Mouse (Mus musculus) neural tube, embryonic 11.5 days (tissue): Measurements from ENCODE around the gene Malsu1. TPM values are rescaled to one million over a fixed set of nuclear protein-coding genes. Genes with fewer than 3 reads are reported as not detected.

Experiments
- ATAC-seq: fragments of 200-750 bp; cut with Nextera tagmentation; 2 replicates; pipeline ENCODE4 v1.8.0; 2017; ENCODE audit warnings: moderate number of reproducible peaks, mild to moderate bottlenecking, moderate TSS enrichment, moderate library complexity; ENCODE audit not compliant: insufficient read depth, low FRiP score, low TSS enrichment
- DNase-seq: peaks from one replicate; pipeline ENCODE4 v3.0.0-alpha.2; 2015; ENCODE audit warnings: low spot score
- H3K27ac ChIP-seq: fragments of 300-500 bp; sonication (generic); 2 replicates; pipeline ENCODE4 v1.5.1; 2014; ENCODE audit warnings: low read depth, mild to moderate bottlenecking, low read length
- H3K27me3 ChIP-seq: fragments of 300-500 bp; sonication (generic); 2 replicates; pipeline ENCODE4 v1.6.1; 2014; ENCODE audit warnings: mild to moderate bottlenecking, low read length, mixed read lengths; ENCODE audit not compliant: control insufficient read depth, insufficient read depth
- H3K36me3 ChIP-seq: fragments of 300-500 bp; sonication (generic); 2 replicates; pipeline ENCODE4 v1.6.1; 2014; ENCODE audit warnings: mild to moderate bottlenecking, low read length, moderate library complexity, mixed read lengths; ENCODE audit not compliant: control insufficient read depth, insufficient read depth
- H3K4me1 ChIP-seq: fragments of 300-500 bp; sonication (generic); 2 replicates; pipeline ENCODE4 v1.6.1; 2014; ENCODE audit warnings: low read length, mixed read lengths; ENCODE audit not compliant: control insufficient read depth, insufficient read depth
- H3K4me2 ChIP-seq: fragments of 300-500 bp; sonication (generic); 2 replicates; pipeline ENCODE4 v1.6.1; 2014; ENCODE audit warnings: low read depth, mild to moderate bottlenecking, moderate library complexity
- H3K4me3 ChIP-seq: fragments of 300-500 bp; sonication (generic); 2 replicates; pipeline ENCODE4 v1.5.1; 2014; ENCODE audit warnings: low read depth, low read length
- H3K9ac ChIP-seq: fragments of 300-500 bp; sonication (generic); 2 replicates; pipeline ENCODE4 v1.6.1; 2014; ENCODE audit warnings: mild to moderate bottlenecking, low read length
- H3K9me3 ChIP-seq: fragments of 300-500 bp; sonication (generic); 2 replicates; pipeline ENCODE4 v1.6.1; 2016; ENCODE audit warnings: low read length; ENCODE audit not compliant: control insufficient read depth
- WGBS: fragments of 180-500 bp; shearing (Covaris S2); extraction: QIAGEN DNeasy Blood & Tissue Kit; methylation state at CpG from one replicate; pipeline ENCODE4 v1.1.7; 2014; 5-methylcytosine and 5-hydroxymethylcytosine counted together
- polyA plus RNA-seq: library from polyadenylated mRNA; unstranded; fragments of >200 nt; fragmentation: Nextera tagmentation; extraction: Ambion mirVana; gene quantifications from 2 replicates; pipeline ENCODE4 v1.2.1, GENCODE M21; 2014

The Malsu1 gene
- polyA plus RNA-seq, 1 experiment from 2014 or later = 52.0 TPM

- H3K36me3 ChIP-seq = no peaks in the 10 kb centered on the region
- no peaks in the 10 kb centered on the region for H3K27me3 ChIP-seq
- H3K27ac ChIP-seq = no peak overlapping the region
- no peaks in the 10 kb centered on the region for H3K9me3 ChIP-seq
- no peaks in the 10 kb centered on the region for H3K4me1 ChIP-seq
- no peak for ATAC-seq
- H3K9ac ChIP-seq = no peak overlapping the region
- no peak for DNase-seq
- no peak overlapping the region for H3K4me2 ChIP-seq
- WGBS = 74% methylated on average over 12 of the region's 12 CpGs
- H3K4me3 ChIP-seq = no peak overlapping the region
These were observed 36.3 kb upstream of the Malsu1 start for GRCm38 (mm10) chr6:49037268-49037662.

- Histone ChIP-seq H3K4me1 (no peaks in the 10 kb centered on the region), H3K36me3 (no peaks in the 10 kb centered on the region), H3K27me3 (no peaks in the 10 kb centered on the region), H3K9me3 (no peaks in the 10 kb centered on the region), H3K27ac (no peak overlapping the region), H3K4me3 (peak overlapping the region; percentile 25), H3K4me2 (peak overlapping the region; percentile 34), H3K9ac (peak overlapping the region; percentile 35)
- DNase-seq = peak; percentile 69
- WGBS = 20% methylated on average over 18 of the region's 18 CpGs
- no peak for ATAC-seq
These were observed 34.0 kb upstream of the Malsu1 start for GRCm38 (mm10) chr6:49039470-49040180.

GRCm38 (mm10) chr6:49046502-49046901 is 27.1 kb upstream of the Malsu1 start:
- DNase-seq = no peak
- H3K27me3 ChIP-seq = no peaks in the 10 kb centered on the region
- WGBS = 79% methylated on average over 6 of the region's 6 CpGs
- no peak overlapping the region for H3K4me3 ChIP-seq
- H3K4me1 ChIP-seq = no peaks in the 10 kb centered on the region
- H3K9ac ChIP-seq = no peak overlapping the region
- ATAC-seq = no peak
- H3K36me3 ChIP-seq = no peaks in the 10 kb centered on the region
- H3K4me2 ChIP-seq = no peak overlapping the region
- H3K9me3 ChIP-seq = no peaks in the 10 kb centered on the region
- no peak overlapping the region for H3K27ac ChIP-seq

GRCm38 (mm10) chr6:49046976-49047375 is 26.6 kb upstream of the Malsu1 start:
- Histone ChIP-seq H3K36me3 (no peaks in the 10 kb centered on the region), H3K9ac (no peak overlapping the region), H3K4me1 (no peaks in the 10 kb centered on the region), H3K4me3 (no peak overlapping the region), H3K27me3 (no peaks in the 10 kb centered on the region), H3K4me2 (no peak overlapping the region), H3K9me3 (no peaks in the 10 kb centered on the region), H3K27ac (no peak overlapping the region)
- ATAC-seq (no peak), DNase-seq (no peak)
- 83% methylated on average over 8 of the region's 8 CpGs for WGBS

GRCm38 (mm10) chr6:49047848-49048247 is 25.7 kb upstream of the Malsu1 start:
- WGBS = 73% methylated on average over 10 of the region's 10 CpGs
- H3K36me3 ChIP-seq = no peaks in the 10 kb centered on the region
- no peaks in the 10 kb centered on the region for H3K27me3 ChIP-seq
- no peak overlapping the region for H3K27ac ChIP-seq
- DNase-seq = no peak
- no peak overlapping the region for H3K4me2 ChIP-seq
- H3K4me1 ChIP-seq = no peaks in the 10 kb centered on the region
- no peaks in the 10 kb centered on the region for H3K9me3 ChIP-seq
- no peak overlapping the region for H3K4me3 ChIP-seq
- no peak overlapping the region for H3K9ac ChIP-seq
- no peak for ATAC-seq

- no peaks in the 10 kb centered on the region for H3K27me3 ChIP-seq
- no peak overlapping the region for H3K27ac ChIP-seq
- no peaks in the 10 kb centered on the region for H3K4me1 ChIP-seq
- 90% methylated on average over 10 of the region's 10 CpGs for WGBS
- H3K4me2 ChIP-seq = no peak overlapping the region
- no peaks in the 10 kb centered on the region for H3K9me3 ChIP-seq
- H3K36me3 ChIP-seq = no peaks in the 10 kb centered on the region
- H3K4me3 ChIP-seq = no peak overlapping the region
- no peak overlapping the region for H3K9ac ChIP-seq
- DNase-seq (no peak), ATAC-seq (no peak)
These were observed 25.2 kb upstream of the Malsu1 start for GRCm38 (mm10) chr6:49048395-49048794.

- DNase-seq (no peak), ATAC-seq (no peak)
- Histone ChIP-seq H3K9ac (no peak overlapping the region), H3K27ac (no peak overlapping the region), H3K36me3 (no peaks in the 10 kb centered on the region), H3K4me2 (no peak overlapping the region), H3K27me3 (no peaks in the 10 kb centered on the region), H3K9me3 (no peaks in the 10 kb centered on the region), H3K4me3 (no peak overlapping the region), H3K4me1 (peaks cover 10% of the 10 kb centered on the region)
- WGBS = 75% methylated on average over 11 of the region's 11 CpGs
These were observed 22.8 kb upstream of the Malsu1 start for GRCm38 (mm10) chr6:49050677-49051410.

- no peaks in the 10 kb centered on the region for H3K36me3 ChIP-seq
- ATAC-seq (no peak), DNase-seq (no peak)
- no peak overlapping the region for H3K27ac ChIP-seq
- H3K9ac ChIP-seq = no peak overlapping the region
- no peaks in the 10 kb centered on the region for H3K27me3 ChIP-seq
- peaks cover 10% of the 10 kb centered on the region for H3K4me1 ChIP-seq
- no peak overlapping the region for H3K4me3 ChIP-seq
- no peak overlapping the region for H3K4me2 ChIP-seq
- WGBS = 82% methylated on average over 5 of the region's 5 CpGs
- H3K9me3 ChIP-seq = no peaks in the 10 kb centered on the region
These were observed 21.4 kb upstream of the Malsu1 start for GRCm38 (mm10) chr6:49052191-49052590.
